Mouse (Mus musculus) bone marrow macrophage, adult 2 months (primary cell): Measurements from ENCODE around the gene Ssbp3.

ENCODE experiments used
- CTCF ChIP-seq: IDR thresholded peaks from 2 replicates; pipeline ENCODE4 v1.5.1; 2012; ENCODE audit warnings: low read depth, mild to moderate bottlenecking, low read length, moderate library complexity
- POLR2A ChIP-seq: IDR thresholded peaks from 2 replicates; pipeline ENCODE4 v1.6.1; 2012; ENCODE audit warnings: mild to moderate bottlenecking, low read depth, low read length, borderline replicate concordance

- TF ChIP-seq CTCF (no peak), POLR2A (no peak)
Measured at GRCm38 (mm10) chr4:106907701-106908425, 2.6 kb upstream of the Ssbp3 start.
